Mouse (Mus musculus) heart, postnatal 25 days (tissue): ENCODE data around the gene Psd. TPM values are rescaled to one million over a fixed set of nuclear protein-coding genes. Genes with fewer than 3 reads are reported as not detected.

ENCODE experiments used
- DNase-seq: peaks from one replicate; pipeline ENCODE4 v3.0.0; 2022; ENCODE audit warnings: low spot score
- intact Hi-C: fragments of 180-260 bp; cut with DNase I; formaldehyde crosslinking; loops from one replicate; pipeline ENCODE4 v1.15.1; 2025
- total RNA-seq, 2 experiments: library from RNA; stranded (reverse); gene quantifications; 2 replicates each; pipeline ENCODE4 v1.2.3; 2021

Psd gene
- total RNA-seq, 2 experiments from 2014 or later = 1.2 to 1.3 TPM

- DNase-seq = no peak
- intact Hi-C loops = no loop called here
These were observed 17.9 kb upstream of the Psd start for GRCm38 (mm10) chr19:46344710-46345419.

GRCm38 (mm10) chr19:46339287-46339971 lies 12.5 kb upstream of the Psd start:
- intact Hi-C loops = loop anchor here (2.0 to 5.0 kb wide), 4 partner anchors 17 to 108 kb away; partner anchors contain the start of gene Nfkb2
- peak; percentile 47 for DNase-seq

- intact Hi-C loops = loop anchor here (2.0 to 5.0 kb wide), 4 partner anchors 18 to 108 kb away; partner anchors contain the start of gene Nfkb2
- DNase-seq = no peak
These were observed 12.0 kb upstream of the Psd start for GRCm38 (mm10) chr19:46338942-46339286.

- peak; percentile 94 for DNase-seq
- intact Hi-C loops = loop anchor here (2.0 to 5.0 kb wide), 4 partner anchors 18 to 109 kb away; partner anchors contain the start of gene Nfkb2
These were observed 11.5 kb upstream of the Psd start, which contains the start of gene Cuedc2 for GRCm38 (mm10) chr19:46338331-46338936. TSS of gene Cuedc2 (minus strand) at chr19:46338702.

GRCm38 (mm10) chr19:46337719-46338330 lies 10.9 kb upstream of the Psd start:
- no peak for DNase-seq
- intact Hi-C loops = loop anchor here (2.0 to 5.0 kb wide), 4 partner anchors 19 to 109 kb away; partner anchors contain the start of gene Nfkb2

GRCm38 (mm10) chr19:46333906-46334305 lies 7.0 kb upstream of the Psd start:
- no peak for DNase-seq
- intact Hi-C loops = no loop called here

- intact Hi-C loops = no loop called here
- DNase-seq = no peak
These were observed 5.9 kb upstream of the Psd start for GRCm38 (mm10) chr19:46332721-46333339.

- no peak for DNase-seq
- intact Hi-C loops = no loop called here
These were observed 5.0 kb upstream of the Psd start for GRCm38 (mm10) chr19:46331936-46332335.

- intact Hi-C loops = no loop called here
- DNase-seq = no peak
These were observed 4.4 kb upstream of the Psd start for GRCm38 (mm10) chr19:46331326-46331725.

GRCm38 (mm10) chr19:46330696-46331095 lies 3.7 kb upstream of the Psd start:
- no peak for DNase-seq
- intact Hi-C loops = no loop called here

GRCm38 (mm10) chr19:46329951-46330350 lies 3.0 kb upstream of the Psd start:
- peak; percentile 53 for DNase-seq
- intact Hi-C loops = no loop called here

GRCm38 (mm10) chr19:46329031-46329641 lies 2.2 kb upstream of the Psd start:
- intact Hi-C loops = no loop called here
- no peak for DNase-seq

GRCm38 (mm10) chr19:46328081-46329030 lies 1.4 kb upstream of the Psd start, which contains the start of gene Fbxl15:
TSS of gene Fbxl15 (plus strand) at chr19:46328184.
- intact Hi-C loops = no loop called here
- DNase-seq = peak; percentile 91

GRCm38 (mm10) chr19:46327531-46328064 lies 642 bp upstream of the Psd start:
- no peak for DNase-seq
- intact Hi-C loops = loop anchor here (2.0 kb wide), 1 partner anchor 19 kb away; no protein-coding TSS in a partner anchor

GRCm38 (mm10) chr19:46326019-46326755 lies 769 bp downstream of the Psd start:
- no peak for DNase-seq
- intact Hi-C loops = loop anchor here (2.0 kb wide), 1 partner anchor 17 kb away; no protein-coding TSS in a partner anchor

- intact Hi-C loops = no loop called here
- DNase-seq = no peak
These were observed 2.0 kb downstream of the Psd start for GRCm38 (mm10) chr19:46324918-46325317.

GRCm38 (mm10) chr19:46324366-46324765 lies 2.6 kb downstream of the Psd start:
- no peak for DNase-seq
- intact Hi-C loops = no loop called here
